Mouse (Mus musculus): ENCODE measurements around the gene Fosl1. TPM values are rescaled to one million over a fixed set of nuclear protein-coding genes. Genes with fewer than 3 reads are reported as not detected.
"Not testable (repeated sequence)": the region's sequence is repeated elsewhere in the genome, so short reads cannot be mapped to it uniquely, and the experiment has no call there.

The Fosl1 gene
- not detected in 2 replicates for total RNA-seq (2017)

- ATAC-seq (ENCODE audit: extremely low read depth, insufficient number of reproducible peaks, low FRiP score, poor library complexity, severe bottlenecking): peak; percentile 72
Observed at GRCm38 (mm10) chr19:5447515-5448353, at the start of gene Fosl1. Gene Fosl1 (plus strand): TSS chr19:5447547.

- not testable (repeated sequence) for ATAC-seq (ENCODE audit: extremely low read depth, insufficient number of reproducible peaks, low FRiP score, poor library complexity, severe bottlenecking)
Observed at GRCm38 (mm10) chr19:5401073-5401472, 46.3 kb upstream of the Fosl1 start.

GRCm38 (mm10) chr19:5402293-5402692, 45.1 kb upstream of the Fosl1 start, which contains the start of gene Tsga10ip:
Gene Tsga10ip (minus strand): TSS chr19:5402526.
- ATAC-seq (ENCODE audit: extremely low read depth, insufficient number of reproducible peaks, low FRiP score, poor library complexity, severe bottlenecking): no peak

GRCm38 (mm10) chr19:5405924-5406323, 41.4 kb upstream of the Fosl1 start:
- ATAC-seq (ENCODE audit: extremely low read depth, insufficient number of reproducible peaks, low FRiP score, poor library complexity, severe bottlenecking): 0 out of 2 replicates have a peak, but pooled peaks have one; percentile 14

DNA sequence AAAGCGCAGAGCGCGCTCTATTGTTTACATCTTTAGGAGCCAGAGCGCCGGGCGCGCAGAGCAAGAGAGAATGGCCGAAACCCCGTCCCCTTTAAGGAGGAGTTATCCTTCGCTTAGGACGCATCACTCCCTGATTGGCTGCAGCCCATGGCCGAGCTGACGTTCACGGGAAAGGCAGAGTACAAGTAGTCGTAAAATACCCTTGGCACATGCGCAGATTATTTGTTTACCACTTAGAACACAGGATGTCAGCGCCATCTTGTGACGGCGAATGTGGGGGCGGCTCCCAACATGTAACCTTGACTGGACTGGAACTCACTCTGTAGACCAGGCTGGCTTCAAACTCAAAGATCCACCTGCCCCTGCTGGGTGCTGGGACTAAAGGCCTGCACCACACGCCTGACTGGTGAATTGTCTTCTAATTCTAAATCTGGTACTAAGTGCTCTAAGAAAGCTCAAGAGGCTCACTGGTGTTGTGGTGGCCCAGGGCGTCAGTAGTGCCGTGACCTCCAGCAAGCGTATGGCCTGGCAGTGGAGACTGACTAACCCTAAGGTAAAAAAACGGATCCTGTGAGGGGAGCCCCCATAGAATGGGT, 40.7 kb upstream of the Fosl1 start:
- 0 out of 2 replicates have a peak, but pooled peaks have one; percentile 40 for ATAC-seq (ENCODE audit: extremely low read depth, insufficient number of reproducible peaks, low FRiP score, poor library complexity, severe bottlenecking)

- ATAC-seq (ENCODE audit: extremely low read depth, insufficient number of reproducible peaks, low FRiP score, poor library complexity, severe bottlenecking): peak; percentile 67; the same call in 1 of the 2 replicates
Observed at GRCm38 (mm10) chr19:5407133-5407532, 40.2 kb upstream of the Fosl1 start.

GRCm38 (mm10) chr19:5408057-5409001, 39.0 kb upstream of the Fosl1 start:
- ATAC-seq (ENCODE audit: extremely low read depth, insufficient number of reproducible peaks, low FRiP score, poor library complexity, severe bottlenecking): peak; percentile 35

GRCm38 (mm10) chr19:5409068-5409467, 38.3 kb upstream of the Fosl1 start:
- no peak for ATAC-seq (ENCODE audit: extremely low read depth, insufficient number of reproducible peaks, low FRiP score, poor library complexity, severe bottlenecking)

- ATAC-seq (ENCODE audit: extremely low read depth, insufficient number of reproducible peaks, low FRiP score, poor library complexity, severe bottlenecking): no peak
Observed at GRCm38 (mm10) chr19:5410641-5411040, 36.7 kb upstream of the Fosl1 start.

DNA sequence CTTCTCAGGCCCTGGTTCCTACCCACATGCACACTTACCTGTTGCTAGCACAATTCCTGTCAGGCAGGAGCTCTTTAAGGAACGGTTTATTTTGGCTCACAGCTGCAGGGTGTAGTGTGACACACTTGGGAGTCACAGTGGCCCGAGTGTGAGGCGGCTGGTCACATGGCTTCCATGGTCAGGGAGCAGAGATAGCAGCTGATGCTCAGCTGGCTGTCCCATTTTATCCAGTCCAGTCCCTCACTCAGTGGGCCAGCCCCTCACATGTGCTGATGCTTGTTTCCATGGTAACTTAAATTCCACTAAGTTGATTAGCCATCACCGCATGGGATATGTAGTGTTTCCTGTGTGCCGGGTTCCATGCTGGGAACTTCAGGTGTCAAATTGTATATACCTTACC, 35.4 kb upstream of the Fosl1 start:
- ATAC-seq (ENCODE audit: extremely low read depth, insufficient number of reproducible peaks, low FRiP score, poor library complexity, severe bottlenecking): no peak

- no peak for ATAC-seq (ENCODE audit: extremely low read depth, insufficient number of reproducible peaks, low FRiP score, poor library complexity, severe bottlenecking)
Observed at GRCm38 (mm10) chr19:5413840-5414239, 33.5 kb upstream of the Fosl1 start.

- ATAC-seq (ENCODE audit: extremely low read depth, insufficient number of reproducible peaks, low FRiP score, poor library complexity, severe bottlenecking): no peak
Observed at GRCm38 (mm10) chr19:5414534-5414957, 32.8 kb upstream of the Fosl1 start.

DNA sequence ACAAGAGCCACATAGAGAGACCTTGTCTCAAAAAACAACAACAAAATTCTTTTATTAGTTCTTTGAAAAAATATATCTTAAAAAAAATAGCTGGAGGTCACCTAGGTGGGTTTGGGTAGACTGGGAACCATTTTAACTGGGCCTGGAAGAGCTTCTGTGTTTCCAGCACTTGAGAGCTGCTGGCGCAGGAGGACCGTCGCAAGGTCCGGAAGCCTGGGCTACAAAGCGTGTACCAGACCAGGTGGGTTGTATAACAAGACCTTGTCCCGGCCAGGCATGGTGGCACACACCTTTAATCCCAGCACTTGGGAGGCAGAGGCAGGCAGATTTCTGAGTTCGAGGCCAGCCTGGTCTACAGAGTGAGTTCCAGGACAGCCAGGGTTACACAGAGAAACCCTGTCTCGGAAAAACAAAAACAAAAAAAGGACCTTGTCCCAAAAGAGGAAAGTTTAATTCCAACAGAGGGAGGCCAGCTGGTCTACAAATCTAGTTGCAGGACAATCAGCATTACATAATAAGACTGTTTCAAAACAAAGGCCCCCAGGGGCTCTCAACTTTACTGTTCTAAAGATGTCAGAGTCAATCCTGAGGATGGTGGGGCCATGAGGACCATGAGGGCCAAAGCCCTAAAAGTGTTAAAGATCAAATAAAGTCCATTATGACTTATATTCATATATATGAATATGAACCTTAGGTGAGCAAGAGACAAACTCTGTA, 28.4 kb upstream of the Fosl1 start:
- no peak for ATAC-seq (ENCODE audit: extremely low read depth, insufficient number of reproducible peaks, low FRiP score, poor library complexity, severe bottlenecking)

DNA sequence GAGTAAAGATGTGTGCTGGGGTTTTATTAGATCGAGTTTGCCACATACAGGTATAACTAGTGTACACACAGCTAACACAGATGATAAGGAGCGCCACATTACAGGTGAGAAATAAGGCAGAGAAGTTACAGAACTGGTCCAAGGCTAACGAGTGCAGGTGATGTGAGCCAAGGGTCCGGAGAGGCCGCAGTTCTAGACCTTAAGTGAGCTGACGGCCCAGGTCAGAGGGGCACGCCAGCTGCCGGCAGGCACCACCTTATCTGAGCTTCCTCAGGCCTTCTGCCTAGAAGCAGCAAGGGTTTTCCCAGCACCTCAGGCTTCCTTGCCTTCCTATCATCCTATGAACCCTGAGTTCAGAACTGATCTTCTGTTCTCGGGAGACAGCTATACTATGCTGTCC, 27.7 kb upstream of the Fosl1 start:
- ATAC-seq (ENCODE audit: extremely low read depth, insufficient number of reproducible peaks, low FRiP score, poor library complexity, severe bottlenecking): no peak

GRCm38 (mm10) chr19:5420579-5420978, 26.8 kb upstream of the Fosl1 start:
- no peak for ATAC-seq (ENCODE audit: extremely low read depth, insufficient number of reproducible peaks, low FRiP score, poor library complexity, severe bottlenecking)

GRCm38 (mm10) chr19:5421784-5422183, 25.6 kb upstream of the Fosl1 start:
- no peak for ATAC-seq (ENCODE audit: extremely low read depth, insufficient number of reproducible peaks, low FRiP score, poor library complexity, severe bottlenecking)

- no peak for ATAC-seq (ENCODE audit: extremely low read depth, insufficient number of reproducible peaks, low FRiP score, poor library complexity, severe bottlenecking)
Observed at GRCm38 (mm10) chr19:5422267-5422666, 25.1 kb upstream of the Fosl1 start.

DNA sequence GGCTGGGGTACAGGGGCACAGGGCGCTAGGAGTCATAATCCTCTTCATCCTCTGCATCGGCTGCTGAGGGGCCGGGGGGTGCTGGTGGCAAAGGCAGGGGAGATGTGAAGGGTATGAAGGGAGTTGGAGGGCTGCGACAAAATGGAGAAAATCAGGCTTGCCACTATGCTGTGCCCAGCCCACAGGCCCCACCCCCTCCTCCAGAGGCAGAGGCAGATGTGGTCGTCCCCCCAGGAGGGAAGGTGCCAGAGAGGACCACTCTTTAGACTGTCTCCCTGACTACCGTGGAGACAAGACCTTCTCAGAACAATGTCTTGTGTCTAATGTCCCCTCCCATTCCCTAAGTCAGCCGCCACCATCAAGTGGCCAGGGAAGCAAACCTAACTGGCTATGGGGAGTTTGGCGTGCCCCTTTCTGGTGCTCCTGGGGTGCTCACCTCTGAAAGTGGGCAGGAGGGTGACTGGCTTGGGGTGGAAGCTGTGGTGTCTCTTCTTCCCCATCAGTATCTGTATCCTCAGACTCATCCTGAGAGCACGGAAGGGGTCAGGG, 24.4 kb upstream of the Fosl1 start:
- no peak for ATAC-seq (ENCODE audit: extremely low read depth, insufficient number of reproducible peaks, low FRiP score, poor library complexity, severe bottlenecking)

Measured in neutrophil, adult 5-6 weeks (primary cell).